23 mouse cellular contexts compared by ENCODE assay signal in the genomic region with DNA sequence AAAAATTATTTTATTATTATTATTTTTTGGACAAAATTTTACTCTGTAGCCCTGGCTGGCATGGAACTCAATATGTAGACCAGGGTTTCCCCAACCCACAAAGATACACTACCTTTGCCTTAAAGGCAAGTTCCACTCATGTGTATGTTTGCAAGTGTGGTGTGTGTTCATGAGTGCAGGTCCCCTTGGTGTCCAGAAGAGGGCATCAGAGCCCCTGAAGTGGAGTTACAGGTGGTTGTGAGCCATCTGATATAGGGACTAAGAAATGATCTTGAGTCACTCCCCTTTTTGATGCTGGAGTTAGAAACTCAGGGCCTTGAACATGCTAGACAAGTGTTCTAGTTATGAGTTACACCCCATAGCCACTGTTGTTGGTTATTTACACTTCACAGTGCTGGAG. TPM values are rescaled to one million over a fixed set of nuclear protein-coding genes. Genes with fewer than 3 reads are reported as not detected.
DNase-seq lines count a peak whose midpoint lies in the region; ATAC-seq and TF ChIP-seq lines count a peak whose summit lies in the region.
"Had no signal": no experiment of that assay in that cellular context is flagged by ENCODE, and none has a peak within 500 bp of the region (broad histone marks: within the 10 kb centered on the region; RNA-seq: fewer than 3 reads in every experiment).

No protein-coding gene starts in this region.

- no peaks in the 10 kb centered on the region; the same call in 1 of the 2 replicates for H3K4me1 ChIP-seq in intestine, postnatal 0 days (replicated peaks; ENCODE audit: control insufficient read depth, insufficient read depth, low read length)
- H3K4me1 ChIP-seq in intestine, embryonic 15.5 days (replicated peaks): peaks cover 11% of the 10 kb centered on the region; the same call in 1 of the 2 replicates
- peaks cover 8% of the 10 kb centered on the region; the same call in 1 of the 2 replicates for H3K4me1 ChIP-seq in lung, postnatal 0 days (ENCODE audit: insufficient read depth, low read depth, low read length)

- H3K27me3 ChIP-seq in intestine, postnatal 0 days (replicated peaks; ENCODE audit: control insufficient read depth, insufficient read depth, low read length): no peaks in the 10 kb centered on the region
- no peaks in the 10 kb centered on the region for H3K27me3 ChIP-seq in intestine, embryonic 15.5 days (replicated peaks)
- H3K27me3 ChIP-seq in lung, postnatal 0 days (replicated peaks; ENCODE audit: insufficient read depth, low read length): no peaks in the 10 kb centered on the region
- H3K27me3 ChIP-seq: hindbrain, embryonic 13.5 days; lung, embryonic 15.5 days; neural tube, embryonic 15.5 days; stomach, embryonic 15.5 days had no signal

- no peak overlapping the region for H3K27ac ChIP-seq in intestine, postnatal 0 days (ENCODE audit: low read depth, low read length)
- H3K27ac ChIP-seq in intestine, embryonic 15.5 days: no peak overlapping the region
- H3K27ac ChIP-seq in lung, postnatal 0 days (ENCODE audit: low read length): no peak overlapping the region
- H3K27ac ChIP-seq: hindbrain, embryonic 13.5 days; lung, embryonic 15.5 days; neural tube, embryonic 15.5 days; stomach, embryonic 15.5 days had no signal

- no peak overlapping the region for H3K9ac ChIP-seq in intestine, postnatal 0 days (ENCODE audit: low read depth, low read length)
- no peak overlapping the region for H3K9ac ChIP-seq in intestine, embryonic 15.5 days
- H3K9ac ChIP-seq in lung, postnatal 0 days (replicated peaks; ENCODE audit: low read depth): no peak overlapping the region
- H3K9ac ChIP-seq: hindbrain, embryonic 13.5 days; lung, embryonic 15.5 days; neural tube, embryonic 15.5 days; stomach, embryonic 15.5 days had no signal

- TF ChIP-seq CTCF in intestine, postnatal 0 days (IDR thresholded peaks at IDR 0.05; ENCODE audit: low read depth): peak; percentile 46
- peak; percentile 14; the same call in 1 of the 2 replicates for TF ChIP-seq CTCF in lung, postnatal 0 days (IDR thresholded peaks at IDR 0.05)

- TF ChIP-seq EP300 in lung, postnatal 0 days (IDR thresholded peaks at IDR 0.05): no peak

- H3K9me3 ChIP-seq in intestine, postnatal 0 days (ENCODE audit: control insufficient read depth): no peaks in the 10 kb centered on the region
- no peaks in the 10 kb centered on the region for H3K9me3 ChIP-seq in intestine, embryonic 15.5 days
- H3K9me3 ChIP-seq in lung, postnatal 0 days (ENCODE audit: low read length): no peaks in the 10 kb centered on the region
- H3K9me3 ChIP-seq: hindbrain, embryonic 13.5 days; lung, embryonic 15.5 days; neural tube, embryonic 15.5 days; stomach, embryonic 15.5 days had no signal

- peaks cover 11% of the 10 kb centered on the region; the same call in 1 of the 2 replicates for H3K36me3 ChIP-seq in intestine, postnatal 0 days (ENCODE audit: control insufficient read depth, insufficient read depth)
- H3K36me3 ChIP-seq in intestine, embryonic 15.5 days: no peaks in the 10 kb centered on the region
- no peaks in the 10 kb centered on the region for H3K36me3 ChIP-seq in lung, postnatal 0 days (ENCODE audit: insufficient read depth, low read length)
- H3K36me3 ChIP-seq: hindbrain, embryonic 13.5 days; lung, embryonic 15.5 days; neural tube, embryonic 15.5 days; stomach, embryonic 15.5 days had no signal

- no peak overlapping the region for H3K4me2 ChIP-seq in intestine, postnatal 0 days (replicated peaks; ENCODE audit: low read depth)
- no peak overlapping the region for H3K4me2 ChIP-seq in intestine, embryonic 15.5 days (replicated peaks)
- H3K4me2 ChIP-seq in lung, postnatal 0 days (replicated peaks; ENCODE audit: low read depth, low read length): no peak overlapping the region
- H3K4me2 ChIP-seq: hindbrain, embryonic 13.5 days; lung, embryonic 15.5 days; neural tube, embryonic 15.5 days; stomach, embryonic 15.5 days had no signal

- no peak overlapping the region for H3K4me3 ChIP-seq in intestine, postnatal 0 days (ENCODE audit: low read depth, low read length)
- no peak overlapping the region for H3K4me3 ChIP-seq in intestine, embryonic 15.5 days (replicated peaks)
- no peak overlapping the region for H3K4me3 ChIP-seq in lung, postnatal 0 days (ENCODE audit: low read depth, low read length)
- H3K4me3 ChIP-seq: hindbrain, embryonic 13.5 days; lung, embryonic 15.5 days; myocyte; neural tube, embryonic 15.5 days; stomach, embryonic 15.5 days had no signal

- no peak for DNase-seq in lung, postnatal 0 days (ENCODE audit: low spot score)
- no peak for DNase-seq in lung, postnatal 10 days
- DNase-seq in ZHBTc4 (ENCODE audit: low read depth, low spot score): peak; percentile 69
- no peak for DNase-seq in natural killer cell, adult 2 months (ENCODE audit: low spot score in 2 of 2)
- DNase-seq in heart, postnatal 4 days: no peak
- DNase-seq: adrenal gland, postnatal 36 days; cerebellum, adult 2 months; gastrocnemius, postnatal 25 days; heart, postnatal 10 days; kidney, adult 11 months; left cerebral cortex, postnatal 4 days; midbrain, embryonic 14.5 days; right cerebral cortex, postnatal 14 days; spleen, adult 18-20 months; thymus, adult 2 months had no signal

- no peak for ATAC-seq in intestine, postnatal 0 days
- no peak for ATAC-seq in intestine, embryonic 15.5 days
- ATAC-seq in lung, postnatal 0 days: no peak
- ATAC-seq: forebrain, embryonic 14.5 days had no signal

RNA-seq across cellular contexts. Expression of a gene that starts 54.3 kb away (rescaled TPM):
- 5.7 and 7.5 TPM in 2 replicates for polyA plus RNA-seq in intestine, postnatal 0 days (2015; fragmentation: Nextera tagmentation; extraction: Ambion mirVana)
- polyA plus RNA-seq in intestine, embryonic 15.5 days (2015; fragmentation: Nextera tagmentation; extraction: Ambion mirVana): 9.5 and 11.2 TPM in 2 replicates
- polyA plus RNA-seq in lung, postnatal 0 days (2015; fragmentation: Nextera tagmentation; extraction: Ambion mirVana): 2.1 and 2.9 TPM in 2 replicates
- total RNA-seq in heart, postnatal 4 days (2021): 10 to 100 TPM; 29.5 TPM
